Mouse (Mus musculus) monocyte, adult 2 months (primary cell): Measurements from ENCODE around the gene Map2k5.

Experiments used
- DNase-seq, 2 experiments: peaks; one replicate each; pipeline ENCODE4 v3.0.0; 2022; ENCODE audit warnings: low spot score in 2 of 2, low read depth in 1 of 2

Gene Map2k5

GRCm38 (mm10) chr9:63146856-63147274 is 230.8 kb downstream of the Map2k5 start:
- DNase-seq = no peak

GRCm38 (mm10) chr9:63146126-63146855 is 231.4 kb downstream of the Map2k5 start:
- no peak for DNase-seq

GRCm38 (mm10) chr9:63145249-63146125 is 232.2 kb downstream of the Map2k5 start:
- no peak for DNase-seq

- DNase-seq = no peak
These were observed 233.0 kb downstream of the Map2k5 start for GRCm38 (mm10) chr9:63144502-63145248.

- no peak for DNase-seq
These were observed 233.8 kb downstream of the Map2k5 start for GRCm38 (mm10) chr9:63143641-63144501.

- DNase-seq = no peak
These were observed 234.5 kb downstream of the Map2k5 start for GRCm38 (mm10) chr9:63143227-63143626.

- no peak for DNase-seq
These were observed 235.2 kb downstream of the Map2k5 start for GRCm38 (mm10) chr9:63142335-63143036.

GRCm38 (mm10) chr9:63141641-63142334 is 235.9 kb downstream of the Map2k5 start:
- DNase-seq = no peak

- DNase-seq = no peak
These were observed 237.5 kb downstream of the Map2k5 start for GRCm38 (mm10) chr9:63140211-63140610.

- DNase-seq = no peak
These were observed 238.0 kb downstream of the Map2k5 start for GRCm38 (mm10) chr9:63139661-63140060.

GRCm38 (mm10) chr9:63138481-63138967 is 239.2 kb downstream of the Map2k5 start:
- no peak for DNase-seq

GRCm38 (mm10) chr9:63137615-63137915 is 240.1 kb downstream of the Map2k5 start:
- no peak for DNase-seq

GRCm38 (mm10) chr9:63136756-63137614 is 240.7 kb downstream of the Map2k5 start:
- DNase-seq = no peak

GRCm38 (mm10) chr9:63136241-63136640 is 241.5 kb downstream of the Map2k5 start:
- no peak for DNase-seq

GRCm38 (mm10) chr9:63135801-63136200 is 241.9 kb downstream of the Map2k5 start:
- DNase-seq = no peak

- DNase-seq = no peak
These were observed 242.3 kb downstream of the Map2k5 start for GRCm38 (mm10) chr9:63135356-63135755.

- no peak for DNase-seq
These were observed 244.0 kb downstream of the Map2k5 start for GRCm38 (mm10) chr9:63133659-63134058.
